Mouse (Mus musculus): Measurements from ENCODE around the gene Atf7.

The Atf7 gene

DNA sequence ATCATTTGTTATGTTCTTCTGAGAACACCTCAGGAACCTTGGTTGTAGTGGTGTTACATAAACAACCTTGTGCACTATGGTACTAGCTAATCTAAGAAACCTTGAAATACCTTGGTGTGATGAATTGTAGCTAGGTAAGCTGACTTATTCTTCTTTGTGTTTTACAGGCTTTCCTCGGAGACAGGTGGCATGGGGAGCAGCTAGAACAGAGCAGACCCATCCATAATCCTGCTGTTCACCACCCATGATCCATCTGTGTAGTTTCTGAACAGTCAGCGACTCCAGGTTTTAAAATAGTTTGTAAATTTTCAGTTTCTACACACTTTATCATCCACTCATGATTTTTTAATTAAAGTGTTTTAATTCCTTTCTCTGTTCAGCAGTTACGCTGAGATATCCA, 126.9 kb downstream of the Atf7 start:
- no peak for DNase-seq (ENCODE audit: low spot score)

DNA sequence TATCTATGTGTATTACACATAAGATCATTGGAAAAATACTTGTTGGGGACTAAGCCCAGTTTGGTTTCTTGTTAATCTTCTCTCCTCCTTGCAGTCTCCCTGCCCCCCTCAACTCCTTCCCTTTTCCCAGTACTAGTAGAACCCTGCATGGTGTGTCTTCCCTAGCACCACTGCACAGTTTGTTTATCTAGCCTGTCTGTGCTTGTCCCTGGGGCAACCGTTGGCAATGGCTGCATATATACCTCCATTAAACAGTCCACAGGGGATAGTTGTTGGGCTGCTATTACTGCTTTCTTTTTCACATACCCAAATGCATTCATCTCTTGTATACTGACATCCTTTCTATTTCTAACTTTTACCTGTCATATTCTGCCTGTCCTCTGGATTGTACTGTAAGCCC, 137.6 kb downstream of the Atf7 start:
- no peak for DNase-seq (ENCODE audit: low spot score)

DNA sequence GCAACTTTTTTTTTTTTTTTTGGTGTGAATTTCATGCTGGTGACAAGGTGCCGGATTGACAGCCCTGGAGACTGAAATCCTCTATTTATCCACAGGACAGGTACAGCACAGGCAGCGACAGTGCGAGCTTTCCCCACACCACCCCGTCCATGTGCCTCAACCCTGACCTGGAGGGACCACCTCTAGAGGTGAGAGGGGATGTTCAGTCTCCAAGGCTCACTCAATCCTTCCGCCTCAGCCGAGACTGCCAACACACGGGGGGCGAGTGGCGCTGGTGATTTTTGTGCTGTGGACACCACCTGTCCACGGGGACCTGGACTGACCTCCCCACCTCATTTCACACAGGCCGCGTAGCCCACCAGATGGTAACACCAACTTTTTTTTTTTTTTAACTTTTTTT, 139.4 kb downstream of the Atf7 start:
- DNase-seq (ENCODE audit: low spot score), result no peak

DNA sequence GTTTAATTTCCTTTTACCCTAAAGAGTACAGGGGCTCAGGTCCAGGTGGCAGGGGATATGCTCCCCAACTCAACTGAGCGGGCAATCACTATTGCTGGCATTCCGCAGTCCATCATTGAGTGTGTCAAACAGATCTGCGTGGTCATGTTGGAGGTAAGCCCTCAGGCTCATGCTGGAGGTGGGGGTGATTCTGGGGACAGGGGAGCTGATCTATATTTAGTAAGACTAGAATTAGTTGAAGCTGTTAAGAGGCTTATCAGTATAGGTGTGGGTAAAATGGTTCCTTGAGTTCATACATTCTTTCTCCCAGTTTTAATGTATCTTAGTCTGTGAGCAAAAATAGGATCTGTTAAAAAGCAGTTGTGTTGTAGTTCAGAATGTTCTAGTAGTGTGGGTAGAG, 142.1 kb downstream of the Atf7 start:
- no peak for DNase-seq (ENCODE audit: low spot score)
